Mouse (Mus musculus) kidney, postnatal 0 days (tissue): Measurements from ENCODE around the gene Ros1. TPM values are rescaled to one million over a fixed set of nuclear protein-coding genes. Genes with fewer than 3 reads are reported as not detected.

Experiments
- ATAC-seq: fragments of 200-750 bp; cut with Nextera tagmentation; replicated peaks from 2 replicates; pipeline ENCODE4 v1.8.0; 2017; ENCODE audit warnings: low read depth, moderate number of reproducible peaks, moderate TSS enrichment, moderate library complexity; ENCODE audit not compliant: low FRiP score
- DNase-seq: peaks from one replicate; pipeline ENCODE4 v3.0.0-alpha.2; 2016; ENCODE audit warnings: low spot score
- H3K27ac ChIP-seq: fragments of 300-500 bp; sonication (generic); 2 replicates; pipeline ENCODE4 v1.5.1; 2014; ENCODE audit warnings: mild to moderate bottlenecking
- H3K27me3 ChIP-seq: fragments of 300-500 bp; sonication (generic); 2 replicates; pipeline ENCODE4 v1.6.1; 2014; ENCODE audit warnings: low read length, mixed read lengths; ENCODE audit not compliant: insufficient read depth
- H3K36me3 ChIP-seq: fragments of 300-500 bp; sonication (generic); 2 replicates; pipeline ENCODE4 v1.6.1; 2014; ENCODE audit warnings: low read length, mixed read lengths; ENCODE audit not compliant: insufficient read depth
- H3K4me1 ChIP-seq: fragments of 300-500 bp; sonication (generic); replicated peaks from 2 replicates; pipeline ENCODE4 v1.6.1; 2014; ENCODE audit warnings: antibody characterized with exemption, low read length, mixed read lengths; ENCODE audit not compliant: insufficient read depth
- H3K4me2 ChIP-seq: fragments of 300-500 bp; sonication (generic); 2 replicates; pipeline ENCODE4 v1.6.1; 2014; ENCODE audit warnings: mild to moderate bottlenecking, low read length, moderate library complexity, mixed read lengths
- H3K4me3 ChIP-seq: fragments of 300-500 bp; sonication (generic); replicated peaks from 2 replicates; pipeline ENCODE4 v1.5.1; 2014; ENCODE audit warnings: low read depth, low read length
- H3K9ac ChIP-seq: fragments of 300-500 bp; sonication (generic); 2 replicates; pipeline ENCODE4 v1.6.1; 2014; ENCODE audit warnings: low read depth, low read length
- H3K9me3 ChIP-seq: fragments of 300-500 bp; sonication (generic); replicated peaks from 2 replicates; pipeline ENCODE4 v1.6.1; 2016; ENCODE audit warnings: low read length, inconsistent platforms, mixed read lengths
- CTCF ChIP-seq: IDR thresholded peaks from 2 replicates; pipeline ENCODE4 v1.5.1; 2016; ENCODE audit warnings: antibody characterized with exemption, low read depth, mild to moderate bottlenecking, moderate library complexity
- WGBS: fragments of 180-500 bp; shearing (Covaris S2); extraction: QIAGEN DNeasy Blood & Tissue Kit; methylation state at CpG from one replicate; pipeline ENCODE4 v1.1.7; 2014; 5-methylcytosine and 5-hydroxymethylcytosine counted together
- polyA plus RNA-seq: library from polyadenylated mRNA; unstranded; fragments of >200 nt; fragmentation: Nextera tagmentation; extraction: Ambion mirVana; gene quantifications from 2 replicates; pipeline ENCODE4 v1.2.1, GENCODE M21; 2015

Gene Ros1
- polyA plus RNA-seq, 1 experiment from 2014 or later: 1.2 TPM

GRCm38 (mm10) chr10:52160604-52161003 lies 34.4 kb downstream of the Ros1 start:
- TF ChIP-seq CTCF: peak; percentile 12; the same call in 1 of the 2 replicates

GRCm38 (mm10) chr10:52159704-52160103 lies 35.3 kb downstream of the Ros1 start:
- no peak for TF ChIP-seq CTCF
- Histone ChIP-seq H3K27ac (no peak overlapping the region), H3K9ac (no peak overlapping the region), H3K4me2 (no peak overlapping the region), H3K9me3 (no peaks in the 10 kb centered on the region), H3K36me3 (no peaks in the 10 kb centered on the region), H3K27me3 (no peaks in the 10 kb centered on the region), H3K4me3 (no peak overlapping the region), H3K4me1 (no peaks in the 10 kb centered on the region)
- 93% methylated on average over 3 of the region's 3 CpGs for WGBS
- DNase-seq (no peak), ATAC-seq (no peak)

More at GRCm38 (mm10) chr10:52160604-52161003, 34.4 kb downstream of the Ros1 start:
- Histone ChIP-seq H3K36me3 (no peaks in the 10 kb centered on the region), H3K4me1 (no peaks in the 10 kb centered on the region), H3K4me3 (no peak overlapping the region), H3K27me3 (no peaks in the 10 kb centered on the region), H3K27ac (no peak overlapping the region), H3K4me2 (no peak overlapping the region), H3K9ac (no peak overlapping the region), H3K9me3 (no peaks in the 10 kb centered on the region)
- no peak for ATAC-seq
- WGBS: 55% methylated on average over 3 of the region's 3 CpGs
- DNase-seq: no peak

GRCm38 (mm10) chr10:52133354-52134074 lies 61.5 kb downstream of the Ros1 start:
- H3K9ac ChIP-seq: no peak overlapping the region
- no peaks in the 10 kb centered on the region for H3K4me1 ChIP-seq
- DNase-seq: no peak
- H3K4me3 ChIP-seq: no peak overlapping the region
- H3K9me3 ChIP-seq: no peaks in the 10 kb centered on the region
- no peak for ATAC-seq
- TF ChIP-seq CTCF: no peak
- H3K27me3 ChIP-seq: no peaks in the 10 kb centered on the region
- no peak overlapping the region for H3K4me2 ChIP-seq
- WGBS: 50% methylated on average over 4 of the region's 4 CpGs
- H3K27ac ChIP-seq: no peak overlapping the region
- H3K36me3 ChIP-seq: no peaks in the 10 kb centered on the region

- WGBS: 60% methylated on average over 2 of the region's 2 CpGs
- H3K4me3 ChIP-seq: no peak overlapping the region
- no peaks in the 10 kb centered on the region for H3K36me3 ChIP-seq
- no peaks in the 10 kb centered on the region for H3K9me3 ChIP-seq
- H3K27me3 ChIP-seq: no peaks in the 10 kb centered on the region
- H3K27ac ChIP-seq: no peak overlapping the region
- TF ChIP-seq CTCF: no peak
- no peak for DNase-seq
- H3K9ac ChIP-seq: no peak overlapping the region
- no peak overlapping the region for H3K4me2 ChIP-seq
- no peak for ATAC-seq
- no peaks in the 10 kb centered on the region for H3K4me1 ChIP-seq
Measured at GRCm38 (mm10) chr10:52130762-52131161, 64.3 kb downstream of the Ros1 start.

- H3K9ac ChIP-seq: no peak overlapping the region
- ATAC-seq: no peak
- 43% methylated on average over 5 of the region's 5 CpGs for WGBS
- DNase-seq: peak; percentile 3
- no peaks in the 10 kb centered on the region for H3K9me3 ChIP-seq
- no peak overlapping the region for H3K27ac ChIP-seq
- peak; percentile 50 for TF ChIP-seq CTCF
- H3K4me2 ChIP-seq: no peak overlapping the region
- no peaks in the 10 kb centered on the region for H3K4me1 ChIP-seq
- H3K36me3 ChIP-seq: no peaks in the 10 kb centered on the region
- no peaks in the 10 kb centered on the region for H3K27me3 ChIP-seq
- H3K4me3 ChIP-seq: no peak overlapping the region
Measured at GRCm38 (mm10) chr10:52128874-52129412, 66.1 kb downstream of the Ros1 start.

- Histone ChIP-seq H3K36me3 (no peaks in the 10 kb centered on the region), H3K4me3 (no peak overlapping the region), H3K4me2 (no peak overlapping the region), H3K27me3 (no peaks in the 10 kb centered on the region), H3K9me3 (no peaks in the 10 kb centered on the region), H3K27ac (no peak overlapping the region), H3K9ac (no peak overlapping the region), H3K4me1 (no peaks in the 10 kb centered on the region)
- WGBS: 40% methylated on average over 4 of the region's 4 CpGs
- DNase-seq (peak; percentile 78), ATAC-seq (no peak)
- TF ChIP-seq CTCF: peak; percentile 81
Measured at GRCm38 (mm10) chr10:52106164-52106757, 88.8 kb downstream of the Ros1 start.
